Mouse (Mus musculus) kidney, postnatal 25 days (tissue): ENCODE data around the gene Zfp36.
A peak's percentile ranks its signal among the peaks of the same experiment; 100 is the strongest.

Source experiments
- DNase-seq, 2 experiments: peaks; one replicate each; pipeline ENCODE4 v3.0.0; 2021; ENCODE audit warnings: mixed read lengths in 2 of 2

Zfp36 gene

DNA sequence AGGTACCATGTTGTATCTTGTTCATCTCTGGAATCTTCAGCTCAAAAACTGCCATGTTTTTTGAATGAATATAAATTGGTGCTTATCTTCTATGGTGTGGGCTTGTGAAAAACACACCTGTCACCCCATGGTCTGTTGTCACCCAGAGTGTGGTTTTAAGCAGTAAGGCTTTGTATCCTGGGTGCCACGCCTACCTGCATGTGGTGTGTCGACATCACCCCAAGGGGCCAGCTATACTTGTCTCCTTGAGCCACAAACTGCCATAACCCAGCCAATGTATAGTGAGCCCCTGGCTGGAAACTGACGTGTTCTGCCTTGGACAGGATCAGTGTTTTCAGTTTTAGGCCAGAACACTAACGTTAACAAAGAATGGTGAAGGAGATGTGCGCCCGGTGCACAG is 4.1 kb upstream of the Zfp36 start:
- DNase-seq: no peak

DNA sequence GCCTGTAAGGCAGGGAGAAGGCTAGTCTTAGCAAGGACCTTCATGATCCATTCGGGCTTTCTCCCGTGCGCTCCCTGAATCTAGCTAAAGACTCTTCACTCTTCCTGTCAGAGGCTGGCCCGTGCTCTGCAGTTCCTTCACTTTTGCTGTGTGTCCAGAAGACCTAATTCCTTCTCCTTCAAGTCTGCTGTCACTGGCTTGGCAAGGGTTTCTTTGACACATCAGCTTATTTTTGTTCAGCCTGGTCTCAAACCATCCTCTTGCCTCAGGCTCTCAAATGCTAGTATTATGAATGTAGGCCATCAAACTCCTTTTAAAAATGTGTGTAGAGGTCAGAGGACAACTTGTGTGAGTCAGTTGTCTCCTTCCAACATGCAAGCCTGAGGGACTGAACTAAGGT is 3.6 kb upstream of the Zfp36 start:
- DNase-seq: no peak

GRCm38 (mm10) chr7:28382981-28383396 is 2.9 kb upstream of the Zfp36 start:
- DNase-seq: peak; percentile 65 to 91

GRCm38 (mm10) chr7:28382347-28382951 is 2.4 kb upstream of the Zfp36 start:
- DNase-seq: no peak

GRCm38 (mm10) chr7:28381938-28382337 is 1.9 kb upstream of the Zfp36 start:
- DNase-seq: peak; percentile 91 to 96

DNA sequence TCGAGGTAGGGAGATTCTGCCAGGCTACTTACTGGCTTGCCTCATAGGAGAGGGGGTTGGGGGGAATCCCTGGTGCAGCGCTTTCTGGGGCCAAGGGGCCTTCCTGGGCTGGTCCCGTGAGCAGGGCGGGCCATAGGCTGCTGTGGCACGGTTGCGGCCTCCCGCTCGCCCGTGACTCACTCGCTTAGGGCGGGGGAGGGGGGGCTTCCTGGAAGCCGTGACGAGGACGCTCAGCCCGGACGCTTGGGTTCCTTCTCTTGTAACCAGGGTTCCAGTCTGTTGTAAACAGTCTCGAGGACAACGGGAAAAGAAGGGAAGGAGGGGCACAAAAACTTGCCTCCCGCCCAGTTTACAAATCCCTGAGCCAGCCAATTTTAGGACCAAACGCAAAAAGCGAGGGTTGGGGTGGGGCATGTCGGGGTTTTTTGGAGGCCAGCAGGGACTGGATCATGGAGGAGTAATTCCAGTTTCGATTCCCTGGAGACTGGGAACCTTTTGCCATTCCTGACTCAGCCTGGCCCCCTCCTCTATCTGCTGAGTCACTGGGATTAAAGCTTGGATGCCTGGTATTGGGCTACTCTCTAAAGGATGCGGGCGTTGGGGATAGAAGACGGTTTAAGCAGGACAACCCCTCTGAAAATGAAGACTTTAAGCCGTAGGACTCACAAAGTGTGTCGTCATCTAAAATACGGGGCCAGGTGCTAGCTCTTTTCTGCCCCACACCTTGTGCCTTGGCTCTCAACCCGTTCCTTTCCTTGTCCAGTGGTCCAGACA is 1.2 kb upstream of the Zfp36 start:
- DNase-seq: peak; percentile 80 to 90

- DNase-seq: peak; percentile 98 to 99
Observed at GRCm38 (mm10) chr7:28378769-28379651, 1.0 kb downstream of the Zfp36 start.

DNA sequence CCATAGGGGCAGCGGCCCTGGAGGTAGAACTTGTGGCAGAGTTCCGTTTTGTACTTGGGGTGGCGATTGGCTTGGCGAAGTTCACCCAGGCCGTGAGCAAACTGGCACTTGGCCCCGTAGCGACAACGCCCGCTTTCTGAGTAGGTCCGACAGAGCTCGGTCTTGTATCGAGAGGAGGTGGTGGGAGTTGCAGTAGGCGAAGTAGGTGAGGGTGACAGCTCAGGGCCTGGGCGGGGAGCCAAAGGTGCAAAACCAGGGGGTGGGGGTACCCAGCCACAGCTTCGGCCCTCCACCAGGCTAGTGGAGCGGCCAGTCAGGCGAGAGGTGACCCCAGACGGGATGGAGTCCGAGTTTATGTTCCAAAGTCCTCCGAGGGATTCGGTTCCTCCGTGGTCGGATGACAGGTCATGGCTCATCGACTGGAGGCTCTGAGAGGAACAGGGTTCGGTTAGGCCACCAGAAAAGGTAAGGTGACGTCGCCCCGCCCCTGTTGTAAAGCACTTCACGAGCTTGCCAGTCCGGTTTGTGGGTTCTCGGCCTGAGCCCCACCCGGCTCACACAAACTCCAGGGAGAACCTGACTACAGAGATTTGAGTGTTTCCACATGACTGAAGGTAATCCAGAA is 1.9 kb downstream of the Zfp36 start:
- peak; percentile 84 to 94 for DNase-seq

GRCm38 (mm10) chr7:28377190-28378065 is 2.6 kb downstream of the Zfp36 start:
- DNase-seq: peak; percentile 16 to 59

DNA sequence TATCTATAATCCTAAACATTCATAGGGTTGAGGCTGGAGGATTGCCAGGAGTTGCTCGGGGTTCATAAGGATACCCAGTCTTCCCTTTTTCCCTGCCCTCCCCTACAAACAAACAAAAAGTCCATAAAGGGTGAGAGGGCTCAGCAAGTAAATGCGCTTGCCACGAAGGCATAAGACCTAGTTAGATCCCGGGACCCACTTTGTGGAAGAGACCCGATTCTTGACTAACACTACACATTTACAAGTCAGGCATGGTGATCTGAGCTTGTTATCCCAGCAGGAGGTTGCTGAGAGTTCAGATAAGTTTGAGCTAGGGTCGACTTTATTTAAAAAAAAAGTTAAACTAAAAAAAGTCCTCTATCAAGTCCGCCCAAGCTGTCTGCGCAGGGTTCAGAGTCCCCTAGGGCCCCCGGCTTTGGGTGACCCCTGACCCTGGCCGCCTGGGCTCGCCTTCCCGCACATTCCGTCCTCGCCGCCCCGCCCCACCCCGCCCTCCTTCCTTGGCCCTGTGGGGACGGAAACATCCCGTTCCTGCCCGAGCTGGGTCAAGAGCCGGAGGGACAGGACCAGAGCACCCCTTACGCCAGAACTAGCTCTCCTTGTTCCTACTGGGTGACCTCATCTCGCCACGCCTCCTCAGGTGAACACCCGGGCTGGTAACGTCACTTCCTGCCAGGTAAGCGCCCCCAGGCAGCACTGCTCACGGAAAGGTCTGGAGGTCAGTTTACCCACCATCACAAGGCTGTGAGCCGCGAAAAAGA is 3.9 kb downstream of the Zfp36 start:
- peak; percentile 91 to 99 for DNase-seq

GRCm38 (mm10) chr7:28375176-28375921 is 4.7 kb downstream of the Zfp36 start:
- peak; percentile 94 to 97 for DNase-seq

DNA sequence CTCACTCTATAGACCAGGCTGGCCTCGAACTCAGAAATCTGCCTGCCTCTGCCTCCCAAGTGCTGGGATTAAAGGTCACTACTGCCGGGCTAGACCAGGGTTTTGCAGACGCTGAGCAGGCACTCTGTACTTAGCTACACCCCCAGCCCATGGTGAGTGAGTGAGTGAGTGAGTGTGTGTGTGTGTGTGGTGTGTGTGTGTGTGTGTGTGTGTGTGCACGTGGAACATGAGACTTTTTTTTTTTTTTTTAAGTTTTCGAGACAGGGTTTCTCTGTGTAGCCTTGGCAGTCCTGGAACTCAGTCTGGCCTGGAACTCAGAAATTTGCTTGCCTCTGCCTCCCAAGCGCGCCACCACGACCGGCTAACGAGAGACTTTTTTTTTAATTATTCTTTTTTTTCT is 5.4 kb downstream of the Zfp36 start:
- DNase-seq: peak in 1 of 2 experiments; percentile 39

DNA sequence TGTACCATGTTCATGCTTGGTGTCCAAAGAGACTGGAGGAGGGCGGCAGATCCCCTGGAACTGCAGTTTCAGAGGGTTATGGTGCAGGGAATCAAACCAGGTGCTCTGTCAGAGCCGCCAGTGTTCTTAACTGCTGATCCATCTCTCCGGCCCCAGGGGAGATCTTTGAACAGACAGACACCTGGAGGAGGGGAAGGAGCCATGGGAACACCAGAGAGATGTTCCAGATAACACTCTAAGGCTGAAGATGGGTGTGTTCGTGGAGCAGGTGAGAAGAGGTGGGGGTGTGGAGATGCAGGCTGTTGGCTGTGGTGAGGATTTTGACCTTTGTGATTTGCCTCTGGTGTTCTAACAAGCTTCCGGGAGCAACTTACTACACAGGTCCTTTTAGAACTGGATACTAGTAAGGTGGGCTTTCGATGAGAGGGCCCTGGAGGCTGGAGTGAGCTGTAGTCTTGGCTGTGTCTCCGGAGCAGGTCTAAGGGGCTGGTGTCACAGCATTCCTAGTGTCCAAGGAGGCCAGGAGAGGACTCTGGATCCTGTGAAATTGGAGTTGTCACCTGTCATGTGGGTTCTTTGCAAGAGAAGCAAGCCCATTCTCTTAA is 6.1 kb downstream of the Zfp36 start:
- DNase-seq: peak in 1 of 2 experiments; percentile 51

DNA sequence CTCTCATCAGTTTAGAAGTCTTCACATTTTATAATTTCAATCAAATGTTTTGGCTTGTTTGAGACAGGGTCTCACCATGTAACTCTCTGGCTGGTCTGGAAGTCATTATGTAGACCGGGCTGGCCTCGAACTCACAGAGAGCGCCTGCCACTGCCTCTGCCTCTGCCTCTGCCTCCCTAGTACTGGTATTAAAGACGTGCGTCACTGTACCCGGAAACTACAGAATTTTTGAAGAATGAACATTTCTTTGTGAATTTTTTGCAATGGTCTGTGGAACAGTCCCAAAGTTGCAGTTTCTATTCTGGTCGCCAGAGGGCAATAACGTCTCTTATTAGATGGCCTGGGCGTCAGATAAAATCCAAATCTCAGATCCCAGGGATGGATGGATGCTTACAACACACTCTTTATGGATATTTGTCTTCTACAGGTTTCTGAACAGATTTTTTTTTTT is 6.9 kb downstream of the Zfp36 start:
- peak; percentile 80 to 94 for DNase-seq

GRCm38 (mm10) chr7:28372251-28373108 is 7.6 kb downstream of the Zfp36 start, which contains the start of gene Plekhg2:
Gene Plekhg2, minus strand, starts transcription at chr7:28372599.
- peak; percentile 98 to 99 for DNase-seq

- peak; percentile 70 to 85 for DNase-seq
Observed at GRCm38 (mm10) chr7:28371514-28371989, 8.5 kb downstream of the Zfp36 start.

- peak in 1 of 2 experiments; percentile 44 for DNase-seq
Observed at GRCm38 (mm10) chr7:28370977-28371513, 9.0 kb downstream of the Zfp36 start.

DNA sequence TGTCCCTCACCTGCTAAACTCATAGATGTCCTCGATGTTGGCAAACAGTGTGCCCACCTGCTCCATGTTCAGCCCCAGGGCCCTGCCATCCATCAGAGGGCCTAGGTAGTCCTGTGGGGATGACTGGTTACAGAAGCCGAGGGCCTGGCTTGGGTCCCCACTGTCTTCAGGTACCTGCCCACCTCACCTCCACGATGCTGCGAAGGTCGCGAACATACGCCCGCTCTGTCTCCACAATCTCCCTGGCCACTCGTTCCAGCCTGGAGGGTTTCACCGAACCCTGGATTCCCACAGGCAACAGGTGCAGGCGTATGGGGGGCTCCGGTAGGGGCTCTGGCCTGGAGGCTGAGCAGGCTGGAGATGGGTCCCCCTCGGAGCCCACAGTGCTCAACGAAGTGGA is 10.0 kb downstream of the Zfp36 start:
- peak in 1 of 2 experiments; percentile 39 for DNase-seq
